Mouse (Mus musculus) testis, adult 10 weeks (tissue): ENCODE measurements around the gene Olfr116. TPM values are rescaled to one million over a fixed set of nuclear protein-coding genes. Genes with fewer than 3 reads are reported as not detected.

ENCODE experiments used
- polyA plus RNA-seq: library from polyadenylated mRNA; stranded (reverse); fragments of 350-450 nt; fragmentation: Illumina TruSeq; extraction: RNeasy Lipid Tissue Mini Kit (QIAGEN cat#74804); gene quantifications from one replicate; pipeline ENCODE4 v1.2.3, GENCODE M21; 2014; ENCODE audit warnings: low read depth, low replicate concordance

Gene Olfr116
- not detected for polyA plus RNA-seq

GRCm38 (mm10) chr17:37627009-37627408, at the start of gene Olfr116, which contains the start of gene Olfr115:
Gene Olfr116 (minus strand): TSS chr17:37627199.
Gene Olfr115 (minus strand): TSS chr17:37627109.

DNA sequence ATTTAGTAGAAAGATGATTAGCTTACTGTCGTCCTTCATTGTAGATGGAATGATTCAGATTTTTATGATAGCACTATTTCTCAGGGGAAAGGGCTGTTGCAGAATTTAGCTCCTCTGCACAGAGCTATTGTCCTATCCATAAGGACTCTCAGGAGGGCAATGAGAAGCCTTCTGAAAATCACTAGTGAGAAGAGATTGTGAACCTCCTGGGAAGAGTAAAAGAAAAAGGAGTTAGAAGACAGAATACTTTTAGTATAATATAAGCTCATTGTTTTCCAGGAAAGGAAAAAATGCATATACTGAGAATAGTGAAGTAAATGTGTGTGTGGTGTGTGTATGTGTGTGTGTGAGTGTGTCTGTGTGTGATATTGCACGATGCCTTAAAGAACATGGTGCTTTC, 39.7 kb upstream of the Olfr116 start, which contains the start of gene Olfr118:
Gene Olfr118 (plus strand): TSS at position 301 of the 400 bp plus-strand sequence.

DNA sequence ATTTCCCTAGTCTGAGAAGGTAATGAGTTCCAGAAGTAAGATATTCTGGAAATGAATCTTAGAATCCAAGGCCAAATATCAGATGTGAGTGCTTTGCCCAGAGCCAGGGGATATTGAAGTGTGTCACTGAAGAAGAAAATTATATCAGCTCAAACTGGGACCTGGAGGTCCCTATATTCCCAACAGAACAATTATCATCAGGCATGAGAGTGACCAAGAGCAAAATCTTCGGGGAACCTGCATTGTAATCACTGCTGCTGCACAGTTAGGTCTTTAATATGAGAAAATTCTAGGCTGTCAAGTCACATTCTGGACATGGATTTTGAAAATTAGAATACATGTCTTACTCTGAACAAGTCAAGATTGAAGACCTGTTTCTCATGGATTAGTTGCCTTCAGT, 36.7 kb upstream of the Olfr116 start, which contains the start of gene Olfr117:
Gene Olfr117 (minus strand): TSS at position 101 of the 400 bp plus-strand sequence.

GRCm38 (mm10) chr17:37592643-37593042, 34.4 kb downstream of the Olfr116 start, which contains the start of gene Olfr114:
Gene Olfr114 (minus strand): TSS chr17:37592743.

DNA sequence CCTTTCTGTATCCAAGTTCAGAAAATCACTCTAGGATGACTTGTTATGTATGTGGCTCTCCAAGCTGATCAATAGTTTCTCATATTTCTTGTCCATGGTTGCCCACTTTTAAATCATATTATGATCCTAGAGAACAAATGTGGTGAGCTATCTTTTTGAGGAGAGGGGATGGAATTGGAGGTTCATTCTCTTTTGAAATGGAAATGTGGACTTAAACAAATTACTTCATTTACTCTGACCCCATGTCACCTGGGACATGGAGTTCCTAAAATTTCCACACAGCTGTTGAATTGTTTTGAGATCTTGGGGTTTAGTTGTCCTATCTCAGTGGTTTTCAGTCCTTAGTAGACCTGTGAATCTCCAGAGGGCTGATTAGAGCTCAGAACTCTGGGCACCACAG, 49.4 kb downstream of the Olfr116 start, which contains the start of gene Olfr113:
Gene Olfr113 (minus strand): TSS at position 101 of the 400 bp plus-strand sequence.

Other genes starting within 250 kb of the Olfr116 start
- gene Olfr105-ps, start 248.2 kb downstream of the Olfr116 start, polyA plus RNA-seq, result not detected
- not detected for gene Olfr106-ps, start 236.8 kb downstream of the Olfr116 start, polyA plus RNA-seq
- not detected for gene Olfr107, start 228.0 kb downstream of the Olfr116 start, polyA plus RNA-seq
- gene Olfr108, start 181.7 kb downstream of the Olfr116 start, polyA plus RNA-seq, result not detected
- gene Olfr109, start 168.3 kb downstream of the Olfr116 start, polyA plus RNA-seq, result not detected
- gene H2-M2, start 143.6 kb downstream of the Olfr116 start, polyA plus RNA-seq, result not detected
- gene Olfr110, start 134.7 kb downstream of the Olfr116 start, polyA plus RNA-seq, result not detected
- gene Olfr111, start 119.2 kb downstream of the Olfr116 start, polyA plus RNA-seq, result not detected
- 40.7 TPM for gene Olfr112, start 57.7 kb downstream of the Olfr116 start, polyA plus RNA-seq
- gene Olfr113, start 49.5 kb downstream of the Olfr116 start, polyA plus RNA-seq, result not detected
- gene Olfr114, start 34.5 kb downstream of the Olfr116 start, polyA plus RNA-seq, result not detected
- not detected for gene Olfr115, start 90 bp downstream of the Olfr116 start, polyA plus RNA-seq
- not detected for gene Olfr117, start 36.6 kb upstream of the Olfr116 start, polyA plus RNA-seq
- not detected for gene Olfr118, start 39.8 kb upstream of the Olfr116 start, polyA plus RNA-seq
- gene Olfr119, start 69.4 kb upstream of the Olfr116 start, polyA plus RNA-seq, result not detected
- gene Olfr120, start 94.6 kb upstream of the Olfr116 start, polyA plus RNA-seq, result not detected
- not detected for gene Olfr121, start 121.7 kb upstream of the Olfr116 start, polyA plus RNA-seq
- gene Olfr122, start 141.4 kb upstream of the Olfr116 start, polyA plus RNA-seq, result not detected
- gene Olfr123, start 166.3 kb upstream of the Olfr116 start, polyA plus RNA-seq, result not detected
- not detected for gene Olfr124, start 172.7 kb upstream of the Olfr116 start, polyA plus RNA-seq
- not detected for gene Olfr125, start 205.8 kb upstream of the Olfr116 start, polyA plus RNA-seq
- gene Olfr126, start 220.3 kb upstream of the Olfr116 start, polyA plus RNA-seq, result 1.5 TPM